Mouse (Mus musculus): ENCODE measurements at regions not wholly inside any gene's neighbourhood (a gene's known extent, or its start where the extent isn't known, plus 50 kb on each side); places are given as distances from the start of the nearest gene placed in this dataset.

DNA sequence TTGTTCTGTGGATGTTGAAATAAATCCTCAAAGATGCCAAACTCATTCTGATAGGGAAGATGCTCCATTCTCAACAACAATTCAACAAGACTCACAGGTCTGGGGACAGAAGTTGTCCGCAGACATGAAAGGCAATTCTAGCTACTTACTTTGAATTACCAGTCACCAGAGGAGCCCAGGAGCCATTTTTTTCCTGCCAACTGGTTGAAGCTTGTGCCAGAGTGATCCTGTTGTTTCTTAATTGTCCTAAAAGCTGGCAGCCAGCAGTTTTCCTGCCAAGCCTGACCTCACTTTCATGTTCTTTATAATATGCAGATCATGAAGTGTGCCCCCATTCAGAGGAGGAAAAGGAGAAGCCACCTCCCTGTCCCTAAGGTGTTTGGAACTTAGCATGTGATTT is 110.0 kb upstream of the Ankrd1 start:
- DNase-seq (ENCODE audit: low spot score), result no peak

DNA sequence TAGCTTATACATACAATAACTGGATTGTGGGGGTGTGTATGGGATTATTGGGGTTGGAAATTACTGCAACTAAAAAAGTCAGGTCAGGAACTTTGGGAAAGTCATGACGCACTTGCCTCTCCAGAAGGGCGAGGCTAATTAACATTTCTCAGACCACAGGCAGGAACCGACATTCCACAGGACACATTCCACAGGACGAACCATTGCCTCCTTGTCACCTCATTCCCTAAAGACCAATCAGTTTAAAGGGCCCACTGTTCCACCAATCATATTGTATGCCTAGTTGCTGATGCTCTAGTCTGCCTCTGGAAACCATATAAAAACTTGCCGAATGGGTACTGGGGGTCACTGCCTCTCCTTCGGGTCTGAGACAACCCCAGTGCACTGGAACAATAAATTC is 113.0 kb upstream of the Pcgf5 start:
- no peak for DNase-seq (ENCODE audit: low spot score)

DNA sequence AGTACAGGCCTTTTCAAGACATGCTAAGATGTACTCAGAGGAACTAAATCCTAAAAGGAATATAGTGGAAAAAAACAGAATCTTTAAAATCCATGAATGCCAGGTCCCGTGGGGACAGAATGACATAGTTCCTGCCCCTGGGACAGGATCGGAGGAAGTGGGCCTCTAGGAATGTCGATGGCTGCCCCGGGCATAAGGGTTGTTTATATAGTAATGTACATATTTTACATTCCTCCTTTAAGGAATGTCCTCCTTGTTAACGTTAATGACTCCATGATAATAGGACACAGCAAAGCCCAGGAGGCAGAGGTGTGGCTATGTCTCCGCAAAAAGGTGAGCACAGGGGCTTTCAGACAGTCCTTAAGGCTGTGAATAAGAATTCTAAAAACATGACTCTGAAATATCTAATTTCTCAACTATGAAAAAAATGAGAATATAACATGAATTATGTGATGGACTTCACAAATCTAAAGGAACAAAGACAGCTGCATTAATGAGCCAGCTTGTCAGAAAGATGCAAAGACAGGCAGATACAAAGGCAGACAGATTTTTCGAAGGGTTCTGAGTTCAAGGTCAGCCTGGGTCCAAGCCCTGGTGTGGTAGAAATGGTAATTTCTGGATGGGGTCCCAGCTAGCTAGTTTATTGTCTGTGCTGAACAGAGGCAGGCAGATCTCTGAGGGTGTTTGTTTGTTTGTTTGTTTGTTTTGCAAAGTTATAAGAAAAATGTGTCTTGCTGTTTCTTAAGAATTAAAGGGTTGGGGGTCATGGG is 111.3 kb upstream of the Pcgf5 start:
- DNase-seq (ENCODE audit: low spot score), result no peak

DNA sequence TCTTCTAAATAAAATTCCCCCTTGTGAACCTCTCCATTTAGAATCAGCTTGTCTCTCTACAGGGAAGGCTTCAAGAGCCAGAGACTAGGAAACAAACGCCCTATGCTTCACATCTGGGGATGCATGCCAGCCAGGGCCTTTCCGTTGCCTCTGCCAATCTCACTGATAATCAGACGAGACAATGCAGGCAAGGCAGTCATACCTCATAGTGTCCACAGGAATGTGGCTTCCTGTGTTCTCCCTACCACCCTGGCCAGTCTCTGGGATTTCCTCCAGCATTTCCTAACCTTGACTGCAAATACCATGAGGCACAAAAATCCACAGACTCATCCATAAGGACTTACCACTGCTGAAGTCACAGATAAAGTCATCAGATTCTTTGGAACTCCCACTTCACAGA is 110.4 kb upstream of the Pcgf5 start:
- DNase-seq (ENCODE audit: low spot score), result no peak

DNA sequence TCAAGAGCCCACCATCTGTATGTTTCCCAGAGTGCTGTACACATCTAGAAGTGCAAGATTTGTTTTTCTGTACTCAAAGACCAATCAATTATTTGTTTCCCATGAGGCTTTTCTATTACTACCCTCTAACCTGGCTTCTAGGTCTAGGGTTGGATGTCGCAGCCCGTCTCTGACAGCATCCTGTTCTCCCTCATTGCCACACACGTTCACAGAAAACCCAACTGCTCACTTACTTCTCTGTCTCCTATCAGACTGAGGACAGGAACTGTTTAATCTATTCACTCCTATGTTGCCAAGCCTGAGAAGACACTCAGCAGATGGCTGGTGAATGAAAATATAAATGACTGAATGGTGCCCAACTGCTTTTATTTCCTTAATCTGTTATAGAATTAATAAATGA is 109.6 kb upstream of the Pcgf5 start:
- no peak for DNase-seq (ENCODE audit: low spot score)

DNA sequence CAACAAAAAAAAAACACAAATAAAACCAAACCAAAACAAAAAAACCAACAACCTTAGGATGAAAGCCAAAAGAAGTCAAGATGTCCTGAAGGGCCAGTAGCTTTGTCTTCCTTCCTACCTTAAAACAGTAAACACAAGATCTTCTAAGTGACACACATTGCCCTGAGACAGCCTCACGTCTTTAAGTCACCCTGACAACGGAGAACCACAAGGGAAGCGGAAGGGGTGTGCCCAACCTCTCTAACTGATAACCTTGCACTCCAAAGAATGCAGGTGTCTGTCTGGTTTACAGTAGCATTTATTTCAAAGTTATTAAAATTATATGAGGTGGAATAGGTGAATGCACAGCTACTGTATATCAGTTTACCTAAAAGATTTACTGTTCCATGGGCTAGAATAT is 105.7 kb upstream of the Pcgf5 start:
- DNase-seq (ENCODE audit: low spot score), result no peak

DNA sequence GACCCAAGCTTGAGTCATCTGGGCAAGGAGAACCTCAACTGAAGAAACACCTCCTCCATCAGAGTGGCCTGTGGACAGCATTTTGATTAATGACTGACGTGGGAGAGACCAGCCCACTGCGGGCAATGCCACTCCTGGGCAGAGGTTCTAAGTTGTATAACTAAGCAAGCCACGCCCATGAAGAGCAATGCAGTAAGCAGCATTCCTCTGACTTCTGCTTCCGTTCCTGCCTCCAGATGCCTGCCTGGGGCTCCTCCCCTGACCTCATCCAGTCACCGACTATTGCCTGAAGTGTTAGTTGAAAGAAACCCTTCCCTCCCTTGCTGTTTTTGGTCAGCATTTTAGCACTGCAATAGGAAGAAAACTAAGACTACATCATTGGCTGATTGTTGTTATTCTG is 105.2 kb upstream of the Pcgf5 start:
- no peak for DNase-seq (ENCODE audit: low spot score)

DNA sequence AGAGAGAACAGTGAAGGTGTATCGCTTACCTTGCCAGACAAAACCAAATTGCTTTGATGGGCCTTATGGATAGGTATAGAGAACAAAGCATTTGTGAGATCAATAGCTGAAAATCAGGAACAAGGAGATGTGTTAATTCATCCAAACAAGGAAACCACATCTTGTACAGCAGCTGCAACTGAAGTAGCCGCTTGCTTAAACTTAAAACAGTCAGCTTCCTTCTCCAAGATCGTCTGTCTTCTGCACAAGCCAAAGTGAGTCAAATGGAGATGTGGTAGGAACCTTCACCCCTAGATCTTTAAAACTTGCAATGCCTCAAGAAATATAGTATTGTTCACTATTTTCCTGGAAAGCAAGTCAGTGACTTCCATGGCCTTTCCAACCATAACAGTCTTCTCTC is 95.6 kb upstream of the Pcgf5 start:
- no peak for DNase-seq (ENCODE audit: low spot score)

DNA sequence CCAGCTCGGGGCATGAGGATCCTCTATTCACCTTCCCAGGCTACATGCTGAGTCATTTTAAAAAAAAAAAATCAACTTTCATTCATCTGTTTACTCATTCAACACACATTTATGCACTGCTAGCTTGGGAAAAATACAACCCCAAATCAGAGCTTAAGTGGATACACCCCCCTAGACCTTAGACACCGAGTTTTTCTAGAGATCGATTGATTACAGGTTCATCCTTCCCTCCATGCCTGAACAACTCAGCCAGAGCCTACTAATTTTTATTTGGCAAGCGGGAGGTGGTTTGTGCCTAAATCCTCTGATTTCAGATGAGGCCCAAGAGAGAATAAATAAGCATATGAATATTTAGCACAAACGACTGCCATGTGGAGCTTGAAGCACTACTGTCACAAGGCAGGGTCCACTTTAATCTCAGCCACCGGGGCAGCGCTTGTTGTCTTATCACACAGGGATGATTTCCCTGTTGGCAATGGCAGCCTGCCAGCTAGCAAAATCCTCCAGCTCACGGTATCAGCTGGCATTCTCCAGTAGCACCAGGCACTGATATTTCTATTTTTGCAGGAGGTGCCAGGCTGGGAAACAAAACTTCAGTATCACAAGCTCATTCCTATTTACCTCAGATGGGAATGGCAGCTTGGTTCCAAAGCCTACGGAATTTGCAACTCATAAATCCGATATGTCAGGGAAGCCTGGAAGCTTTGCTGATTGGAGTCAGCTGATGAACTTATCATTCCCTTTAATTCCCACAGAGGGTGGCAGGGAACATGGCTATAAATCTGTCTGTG is 90.2 kb upstream of the Pcgf5 start:
- no peak for DNase-seq (ENCODE audit: low spot score)

DNA sequence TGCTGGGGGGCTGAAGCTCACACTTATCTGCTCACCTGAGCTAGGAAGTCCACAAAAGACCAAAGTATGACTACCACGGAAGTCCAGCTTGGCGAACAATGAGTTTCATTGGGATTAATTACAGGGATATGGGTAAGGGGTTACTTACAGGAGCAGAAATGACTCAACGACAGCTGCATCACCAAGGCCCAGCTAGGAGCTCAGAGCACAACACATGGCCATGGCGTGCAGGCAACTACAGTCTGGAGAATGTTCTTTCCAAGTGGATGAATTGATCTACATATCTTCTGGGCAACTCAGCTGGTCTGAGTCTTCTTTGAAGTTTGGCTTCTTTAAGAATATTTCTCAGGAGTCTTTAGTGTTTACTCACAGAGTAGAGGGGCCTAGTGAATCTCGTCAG is 86.3 kb upstream of the Pcgf5 start:
- DNase-seq (ENCODE audit: low spot score), result no peak

DNA sequence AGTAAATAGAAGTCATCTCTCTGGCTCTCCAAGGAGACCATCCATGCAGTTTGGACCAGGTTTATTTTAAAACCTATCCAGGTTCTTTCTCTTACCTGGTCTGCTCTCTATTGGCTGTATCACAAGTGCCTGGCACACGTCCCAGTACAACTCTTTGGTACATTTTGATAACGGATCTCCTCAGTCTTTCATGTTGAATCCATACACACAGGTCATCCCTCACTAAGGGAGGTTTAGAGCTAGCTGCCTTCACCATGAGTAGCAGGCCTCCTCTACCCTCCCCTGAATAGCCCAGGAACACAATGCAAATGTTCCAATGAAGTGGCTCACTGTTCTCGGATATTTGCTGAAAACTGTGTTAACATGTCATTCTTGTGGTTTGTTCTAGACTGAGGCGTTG is 84.2 kb upstream of the Pcgf5 start:
- DNase-seq (ENCODE audit: low spot score), result no peak

DNA sequence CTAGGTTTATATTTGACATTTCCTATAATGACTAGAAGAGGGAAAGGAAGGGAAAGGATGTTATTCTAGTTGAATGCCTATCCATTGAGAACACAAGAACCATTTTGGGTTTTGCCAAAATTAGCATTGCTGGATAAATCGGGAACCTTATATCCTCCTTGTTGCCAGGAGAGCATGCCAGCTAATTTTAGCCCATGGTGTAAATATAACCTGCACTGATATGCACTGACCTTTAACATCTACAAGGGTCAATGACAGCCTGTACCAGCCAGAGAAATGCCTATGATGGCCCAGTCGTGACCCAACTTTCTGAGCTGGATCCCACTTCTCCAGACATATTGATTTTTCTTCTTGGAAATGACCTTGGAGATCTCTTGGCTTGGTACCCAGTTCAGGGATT is 83.7 kb upstream of the Pcgf5 start:
- DNase-seq (ENCODE audit: low spot score), result no peak

DNA sequence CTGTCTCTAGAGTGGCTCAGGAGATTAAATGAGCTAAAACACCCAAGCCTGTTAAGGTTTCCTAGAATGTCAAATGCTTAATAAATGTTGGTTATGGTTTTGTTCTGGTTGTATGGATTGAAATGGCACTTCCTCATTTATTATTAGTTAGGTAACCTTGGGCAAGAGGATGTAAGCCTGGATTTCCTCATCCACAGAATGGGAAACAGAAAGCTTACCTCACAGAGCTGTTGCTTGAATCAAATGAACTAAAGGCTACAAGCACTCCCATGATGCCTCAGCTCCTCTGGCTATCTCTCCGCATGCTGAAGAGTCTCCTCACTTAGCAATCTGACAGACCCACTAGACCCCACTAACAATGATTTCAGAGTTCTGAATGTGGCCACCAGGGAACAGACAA is 82.8 kb upstream of the Pcgf5 start:
- no peak for DNase-seq (ENCODE audit: low spot score)

DNA sequence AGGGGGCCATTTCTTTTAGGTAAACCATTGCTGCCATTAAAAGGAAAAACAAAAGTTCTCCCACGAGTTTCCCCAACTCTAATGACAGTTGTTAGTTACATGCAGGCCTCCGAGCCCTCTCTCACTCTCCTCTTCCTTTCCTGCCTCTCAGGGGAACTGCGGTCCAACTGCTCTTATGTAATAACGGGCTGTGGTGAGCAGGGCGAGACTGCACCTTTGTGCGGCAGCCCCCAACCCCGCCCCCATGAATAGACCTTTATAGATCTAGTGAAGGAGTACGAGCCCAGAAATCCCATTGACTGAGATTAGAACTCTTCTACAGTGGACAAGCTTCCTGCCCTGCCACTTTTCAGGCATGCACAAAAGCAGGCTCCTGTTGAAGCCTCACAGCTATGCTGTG is 81.8 kb upstream of the Pcgf5 start:
- DNase-seq (ENCODE audit: low spot score), result no peak

DNA sequence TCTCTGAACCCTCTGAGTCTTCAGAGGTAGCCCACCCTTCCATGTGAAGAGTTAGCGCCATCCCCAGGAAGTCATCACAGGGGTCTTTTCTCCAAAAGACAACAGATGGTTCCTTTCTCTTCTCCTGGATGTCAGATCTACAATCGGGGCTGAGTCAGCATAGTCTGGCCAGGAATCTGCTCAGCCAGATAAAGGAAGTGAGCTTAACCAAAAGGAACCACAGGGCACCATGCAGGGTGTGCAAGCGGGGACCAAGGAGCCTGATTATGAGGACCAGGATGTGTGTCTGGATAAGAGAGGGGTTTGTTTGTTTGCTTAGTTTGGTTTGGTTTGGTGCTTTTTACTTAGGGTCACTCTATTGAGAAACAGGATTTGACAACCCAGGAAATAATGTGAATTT is 74.6 kb upstream of the Pcgf5 start:
- DNase-seq (ENCODE audit: low spot score), result peak; percentile 4

DNA sequence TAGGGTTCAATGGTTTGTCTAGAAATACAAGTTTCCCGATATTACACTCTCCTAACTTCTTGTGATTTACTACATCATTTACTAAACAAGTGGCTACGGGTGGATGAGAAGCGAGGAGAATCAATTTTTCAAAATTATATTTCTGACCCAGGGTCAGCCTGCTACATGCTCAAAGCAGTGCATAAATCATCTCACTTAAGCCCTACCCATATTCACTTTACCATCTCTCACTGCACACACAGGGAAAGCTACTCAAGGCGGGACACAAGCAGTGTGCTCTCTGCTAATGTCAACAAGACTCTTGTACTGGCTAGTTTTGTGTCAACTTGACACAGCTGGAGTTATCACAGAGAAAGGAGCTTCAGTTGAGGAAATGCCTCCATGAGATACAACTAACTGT is 62.6 kb upstream of the Pcgf5 start:
- DNase-seq (ENCODE audit: low spot score), result no peak

DNA sequence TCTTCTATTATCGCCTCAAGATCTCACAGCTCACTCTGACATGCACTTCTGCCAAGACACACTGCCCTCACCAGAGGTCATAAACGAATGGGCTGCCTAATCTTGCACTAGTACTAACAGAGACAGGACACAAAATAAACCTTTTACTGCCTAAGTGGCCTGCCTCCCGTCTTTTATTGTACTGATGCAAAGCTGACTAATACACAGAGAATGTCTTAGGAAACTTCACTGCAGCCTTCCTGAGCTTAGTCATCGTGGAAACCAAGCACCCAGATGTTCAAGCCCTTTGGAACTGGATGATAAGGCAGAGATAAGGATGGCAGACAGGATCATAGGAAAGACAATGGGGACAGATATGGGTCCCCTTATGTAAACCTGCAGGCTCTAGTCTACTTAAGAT is 57.3 kb upstream of the Pcgf5 start:
- no peak for DNase-seq (ENCODE audit: low spot score)

DNA sequence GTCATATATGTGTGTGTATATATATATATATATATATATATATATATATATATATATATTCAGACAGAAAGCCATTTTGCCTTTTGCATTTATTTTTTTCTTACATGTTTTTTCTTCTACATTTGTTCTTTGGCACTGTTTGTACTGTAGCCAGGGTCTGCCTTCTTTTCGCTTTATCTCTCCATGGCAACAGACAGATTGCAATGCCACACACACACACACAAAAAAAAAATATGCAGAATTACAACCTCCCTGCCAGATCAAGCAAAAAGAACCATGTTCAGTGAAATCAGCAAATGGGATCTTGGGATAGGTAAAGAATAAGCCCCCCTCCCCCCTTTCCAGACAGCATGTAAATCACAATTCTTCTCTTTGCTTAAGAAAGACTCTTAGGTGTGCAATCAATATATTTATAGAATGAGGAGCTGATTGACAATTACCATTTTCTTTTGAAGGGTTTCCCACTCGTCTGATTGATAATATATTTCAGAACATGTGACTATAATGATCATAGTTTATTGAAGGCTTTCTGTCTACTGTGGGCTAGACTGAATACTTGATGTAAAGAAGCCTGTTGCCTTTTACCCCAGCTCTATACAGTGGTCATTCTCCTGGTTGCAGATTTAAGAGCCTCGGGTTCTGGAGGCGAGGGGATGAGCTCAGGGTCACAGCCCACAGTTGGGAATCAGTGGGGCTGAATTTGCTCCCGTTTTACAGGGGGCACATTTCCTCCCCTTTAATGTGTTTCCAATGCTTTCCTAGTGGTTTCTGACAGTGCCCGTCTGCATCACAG is 54.7 kb upstream of the Pcgf5 start:
- no peak for DNase-seq (ENCODE audit: low spot score)
